Mouse (Mus musculus) brain, embryonic 18.5 days (tissue): ENCODE measurements around the gene Spata17.

Experiments
- DNase-seq: peaks from one replicate; pipeline ENCODE4 v3.0.0-alpha.2; 2012; ENCODE audit warnings: low read depth, low spot score

Spata17 gene

GRCm38 (mm10) chr1:187086027-187086426 lies 129.2 kb downstream of the Spata17 start:
- DNase-seq, result no peak

GRCm38 (mm10) chr1:187077352-187077751 lies 137.9 kb downstream of the Spata17 start:
- DNase-seq, result no peak

- DNase-seq, result no peak
These were observed 138.3 kb downstream of the Spata17 start for GRCm38 (mm10) chr1:187077043-187077334.

GRCm38 (mm10) chr1:187076198-187077042 lies 138.8 kb downstream of the Spata17 start:
- no peak for DNase-seq

- no peak for DNase-seq
These were observed 155.4 kb downstream of the Spata17 start for GRCm38 (mm10) chr1:187059874-187060273.

- no peak for DNase-seq
These were observed 160.9 kb downstream of the Spata17 start for GRCm38 (mm10) chr1:187054333-187054732.

GRCm38 (mm10) chr1:187053862-187054261 lies 161.4 kb downstream of the Spata17 start:
- DNase-seq, result no peak

- DNase-seq, result no peak
These were observed 162.7 kb downstream of the Spata17 start for GRCm38 (mm10) chr1:187052532-187052931.

GRCm38 (mm10) chr1:187051296-187051695 lies 164.0 kb downstream of the Spata17 start:
- no peak for DNase-seq

- no peak for DNase-seq
These were observed 166.5 kb downstream of the Spata17 start for GRCm38 (mm10) chr1:187048681-187049288.

- DNase-seq, result no peak
These were observed 170.5 kb downstream of the Spata17 start for GRCm38 (mm10) chr1:187044726-187045125.

GRCm38 (mm10) chr1:187039801-187040200 lies 175.5 kb downstream of the Spata17 start:
- DNase-seq, result no peak

GRCm38 (mm10) chr1:187035785-187036184 lies 179.5 kb downstream of the Spata17 start:
- no peak for DNase-seq

- no peak for DNase-seq
These were observed 183.5 kb downstream of the Spata17 start for GRCm38 (mm10) chr1:187031796-187032195.

- no peak for DNase-seq
These were observed 186.4 kb downstream of the Spata17 start for GRCm38 (mm10) chr1:187028841-187029240.

GRCm38 (mm10) chr1:187020011-187020410 lies 195.3 kb downstream of the Spata17 start:
- no peak for DNase-seq

GRCm38 (mm10) chr1:187016116-187016515 lies 199.1 kb downstream of the Spata17 start:
- no peak for DNase-seq

- DNase-seq, result no peak
These were observed 199.6 kb downstream of the Spata17 start for GRCm38 (mm10) chr1:187015673-187016072.

GRCm38 (mm10) chr1:187014141-187014540 lies 201.1 kb downstream of the Spata17 start:
- no peak for DNase-seq

- no peak for DNase-seq
These were observed 203.7 kb downstream of the Spata17 start for GRCm38 (mm10) chr1:187011601-187012000.

GRCm38 (mm10) chr1:187010071-187010470 lies 205.2 kb downstream of the Spata17 start:
- DNase-seq, result no peak

- DNase-seq, result no peak
These were observed 207.0 kb downstream of the Spata17 start for GRCm38 (mm10) chr1:187008236-187008635.

GRCm38 (mm10) chr1:187006227-187006925 lies 208.9 kb downstream of the Spata17 start:
- DNase-seq, result no peak
